Mouse (Mus musculus) urinary bladder, postnatal 4 days (tissue): ENCODE results near the gene Cptp.

ENCODE experiments used
- DNase-seq, 2 experiments: peaks; one replicate each; pipeline ENCODE4 v3.0.0; 2021 to 2022; ENCODE audit warnings: low spot score in 2 of 2

The Cptp gene

GRCm38 (mm10) chr4:155888181-155888580 is 18.9 kb upstream of the Cptp start:
- DNase-seq = peak in 1 of 2 experiments; percentile 14

- no peak for DNase-seq
These were observed 18.4 kb upstream of the Cptp start for GRCm38 (mm10) chr4:155887674-155888073.

- DNase-seq = no peak
These were observed 17.1 kb upstream of the Cptp start for GRCm38 (mm10) chr4:155886330-155886729.

- no peak for DNase-seq
These were observed 14.3 kb upstream of the Cptp start for GRCm38 (mm10) chr4:155883587-155883986.

GRCm38 (mm10) chr4:155871404-155871803 is 2.2 kb upstream of the Cptp start:
- DNase-seq = no peak

- no peak for DNase-seq
These were observed 484 bp downstream of the Cptp start for GRCm38 (mm10) chr4:155868614-155869298.

- no peak for DNase-seq
These were observed 6.2 kb downstream of the Cptp start, which contains the start of gene Tas1r3 for GRCm38 (mm10) chr4:155863001-155863400. Gene Tas1r3 (minus strand): TSS chr4:155863362.

GRCm38 (mm10) chr4:155861787-155862186 is 7.5 kb downstream of the Cptp start:
- no peak for DNase-seq

- DNase-seq = peak in 1 of 2 experiments; percentile 59
These were observed 9.9 kb downstream of the Cptp start for GRCm38 (mm10) chr4:155859318-155859717.

- no peak for DNase-seq
These were observed 12.4 kb downstream of the Cptp start for GRCm38 (mm10) chr4:155856881-155857280.

- no peak for DNase-seq
These were observed 13.2 kb downstream of the Cptp start for GRCm38 (mm10) chr4:155856071-155856470.

GRCm38 (mm10) chr4:155854991-155855390 is 14.2 kb downstream of the Cptp start:
- no peak for DNase-seq

GRCm38 (mm10) chr4:155853421-155853820 is 15.8 kb downstream of the Cptp start:
- DNase-seq = no peak

GRCm38 (mm10) chr4:155851951-155852411 is 17.3 kb downstream of the Cptp start:
- no peak for DNase-seq

GRCm38 (mm10) chr4:155851368-155851767 is 17.9 kb downstream of the Cptp start:
- no peak for DNase-seq

GRCm38 (mm10) chr4:155849792-155850451 is 19.3 kb downstream of the Cptp start:
- DNase-seq = no peak

GRCm38 (mm10) chr4:155849391-155849790 is 19.8 kb downstream of the Cptp start:
- DNase-seq = no peak

GRCm38 (mm10) chr4:155848434-155849095 is 20.7 kb downstream of the Cptp start:
- no peak for DNase-seq

- peak in 1 of 2 experiments; percentile 42 for DNase-seq
These were observed 21.5 kb downstream of the Cptp start for GRCm38 (mm10) chr4:155847591-155848352.

- DNase-seq = peak; percentile 96
These were observed 22.2 kb downstream of the Cptp start, which contains the start of gene Dvl1 for GRCm38 (mm10) chr4:155846871-155847578. Gene Dvl1 (plus strand): TSS chr4:155847402.

- no peak for DNase-seq
These were observed 26.0 kb downstream of the Cptp start for GRCm38 (mm10) chr4:155843231-155843630.
